Mouse (Mus musculus): Measurements from ENCODE around the gene Tmem140. TPM values are rescaled to one million over a fixed set of nuclear protein-coding genes. Genes with fewer than 3 reads are reported as not detected.

Tmem140 gene
- polyA plus RNA-seq, 1 experiment from 2014 or later = 1.1 TPM

- no peak for ATAC-seq
- H3K27me3 ChIP-seq (replicated peaks; ENCODE audit: control insufficient read depth, insufficient read depth, low read length) = no peaks in the 10 kb centered on the region
- H3K4me1 ChIP-seq (ENCODE audit: control insufficient read depth, insufficient read depth, low read depth, low read length) = peaks cover 5% of the 10 kb centered on the region
- no peak overlapping the region for H3K4me3 ChIP-seq (ENCODE audit: low read length)
- 86% methylated on average over 3 of the region's 3 CpGs for WGBS
- H3K27ac ChIP-seq (ENCODE audit: low read depth, low read length) = no peak overlapping the region
- H3K4me2 ChIP-seq (ENCODE audit: low read length) = no peak overlapping the region
- H3K36me3 ChIP-seq (ENCODE audit: control insufficient read depth, insufficient read depth, low read length) = no peaks in the 10 kb centered on the region
- H3K9ac ChIP-seq (ENCODE audit: low read depth, low read length) = no peak overlapping the region
- no peaks in the 10 kb centered on the region for H3K9me3 ChIP-seq (ENCODE audit: control insufficient read depth, low read length)
Observed at GRCm38 (mm10) chr6:34914462-34914861, 51.5 kb downstream of the Tmem140 start.

DNA sequence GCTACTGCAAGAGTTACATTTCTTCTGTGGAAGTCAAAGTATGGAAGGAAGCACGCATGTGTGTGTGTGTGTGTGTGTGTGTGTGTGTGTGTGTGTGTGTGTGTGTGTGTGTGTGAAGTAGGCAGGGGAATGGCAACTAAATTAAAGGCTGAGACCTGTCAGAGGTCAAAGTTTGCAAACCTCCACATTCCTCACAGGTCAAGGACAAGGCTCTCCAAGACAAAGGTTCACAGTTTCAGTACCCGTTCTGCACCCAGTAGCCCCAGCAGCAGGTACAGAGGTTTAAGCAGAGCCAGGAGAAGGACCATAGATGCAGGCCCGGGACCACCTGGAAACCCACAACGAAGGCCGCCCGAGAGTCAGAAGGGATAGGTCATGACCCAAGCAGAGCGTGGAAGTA is 56.2 kb downstream of the Tmem140 start:
- Histone ChIP-seq H3K4me2 (ENCODE audit: low read length) (no peak overlapping the region), H3K27me3 (replicated peaks; ENCODE audit: control insufficient read depth, insufficient read depth, low read length) (no peaks in the 10 kb centered on the region), H3K9ac (ENCODE audit: low read depth, low read length) (no peak overlapping the region), H3K27ac (ENCODE audit: low read depth, low read length) (no peak overlapping the region), H3K36me3 (ENCODE audit: control insufficient read depth, insufficient read depth, low read length) (no peaks in the 10 kb centered on the region), H3K4me1 (ENCODE audit: control insufficient read depth, insufficient read depth, low read depth, low read length) (no peaks in the 10 kb centered on the region), H3K9me3 (ENCODE audit: control insufficient read depth, low read length) (no peaks in the 10 kb centered on the region), H3K4me3 (ENCODE audit: low read length) (no peak overlapping the region)
- 90% methylated on average over 7 of the region's 7 CpGs for WGBS
- ATAC-seq = no peak

- WGBS = 58% methylated on average over 10 of the region's 10 CpGs
- H3K9ac ChIP-seq (ENCODE audit: low read depth, low read length) = no peak within 1 kb of the TSS
Observed at GRCm38 (mm10) chr6:34919956-34920355, 57.0 kb downstream of the Tmem140 start, which contains the start of gene Stra8. TSS of gene Stra8 (plus strand) at chr6:34920163.

GRCm38 (mm10) chr6:34920631-34921030 is 57.7 kb downstream of the Tmem140 start:
- ATAC-seq = no peak

More at GRCm38 (mm10) chr6:34919956-34920355, 57.0 kb downstream of the Tmem140 start, which contains the start of gene Stra8:
- H3K36me3 ChIP-seq (ENCODE audit: control insufficient read depth, insufficient read depth, low read length) = no peaks in the 10 kb centered on the region
- ATAC-seq = no peak
- no peak within 1 kb of the TSS for H3K4me2 ChIP-seq (ENCODE audit: low read length)
- no peak within 1 kb of the TSS for H3K27ac ChIP-seq (ENCODE audit: low read depth, low read length)
- no peaks in the 10 kb centered on the region for H3K4me1 ChIP-seq (ENCODE audit: control insufficient read depth, insufficient read depth, low read depth, low read length)
- no peaks in the 10 kb centered on the region for H3K9me3 ChIP-seq (ENCODE audit: control insufficient read depth, low read length)
- no peaks in the 10 kb centered on the region for H3K27me3 ChIP-seq (replicated peaks; ENCODE audit: control insufficient read depth, insufficient read depth, low read length)
- H3K4me3 ChIP-seq (ENCODE audit: low read length) = no peak within 1 kb of the TSS

DNA sequence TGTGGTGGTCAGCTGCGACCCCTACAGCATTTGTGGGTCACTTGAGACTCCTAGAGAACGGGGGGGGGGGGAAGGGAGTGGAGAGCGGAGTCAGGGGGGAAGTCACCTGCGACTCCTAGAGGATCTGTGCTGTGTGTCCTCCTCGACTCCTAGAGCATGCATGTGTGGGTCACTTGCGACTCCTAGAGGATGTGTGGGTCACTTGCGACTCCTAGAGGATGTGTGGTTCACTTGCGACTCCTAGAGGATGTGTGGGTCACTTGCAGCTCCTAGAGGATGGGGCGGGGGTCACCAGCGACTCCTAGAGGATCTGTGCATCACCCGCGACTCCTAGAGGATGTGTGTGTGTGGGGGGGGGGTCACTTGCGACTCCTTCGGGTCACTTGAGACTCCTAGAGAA is 59.0 kb downstream of the Tmem140 start:
- Histone ChIP-seq H3K4me3 (ENCODE audit: low read length) (no peak overlapping the region), H3K4me1 (ENCODE audit: control insufficient read depth, insufficient read depth, low read depth, low read length) (no peaks in the 10 kb centered on the region), H3K36me3 (ENCODE audit: control insufficient read depth, insufficient read depth, low read length) (no peaks in the 10 kb centered on the region), H3K27ac (ENCODE audit: low read depth, low read length) (no peak overlapping the region), H3K27me3 (replicated peaks; ENCODE audit: control insufficient read depth, insufficient read depth, low read length) (no peaks in the 10 kb centered on the region), H3K9ac (ENCODE audit: low read depth, low read length) (no peak overlapping the region), H3K9me3 (ENCODE audit: control insufficient read depth, low read length) (no peaks in the 10 kb centered on the region), H3K4me2 (ENCODE audit: low read length) (no peak overlapping the region)
- WGBS = 53% methylated on average over 14 of the region's 14 CpGs
- ATAC-seq = no peak

More at GRCm38 (mm10) chr6:34920631-34921030, 57.7 kb downstream of the Tmem140 start:
- H3K9me3 ChIP-seq (ENCODE audit: control insufficient read depth, low read length) = no peaks in the 10 kb centered on the region
- no peaks in the 10 kb centered on the region for H3K27me3 ChIP-seq (replicated peaks; ENCODE audit: control insufficient read depth, insufficient read depth, low read length)
- H3K4me1 ChIP-seq (ENCODE audit: control insufficient read depth, insufficient read depth, low read depth, low read length) = no peaks in the 10 kb centered on the region
- no peak overlapping the region for H3K9ac ChIP-seq (ENCODE audit: low read depth, low read length)
- H3K36me3 ChIP-seq (ENCODE audit: control insufficient read depth, insufficient read depth, low read length) = no peaks in the 10 kb centered on the region
- 97% methylated on average over 12 of the region's 12 CpGs for WGBS
- no peak overlapping the region for H3K4me3 ChIP-seq (ENCODE audit: low read length)
- no peak overlapping the region for H3K4me2 ChIP-seq (ENCODE audit: low read length)
- H3K27ac ChIP-seq (ENCODE audit: low read depth, low read length) = no peak overlapping the region

Other genes starting within 250 kb of the Tmem140 start
- 9.4 and 14.4 TPM in 2 replicates for gene Agbl3, start 82.7 kb upstream of the Tmem140 start, polyA plus RNA-seq (2015; fragmentation: Nextera tagmentation; extraction: Ambion mirVana)
- 9.7 and 9.8 TPM in 2 replicates for gene Cyren, start 14.9 kb downstream of the Tmem140 start, polyA plus RNA-seq (2015; fragmentation: Nextera tagmentation; extraction: Ambion mirVana)
- 13.9 and 14.8 TPM in 2 replicates for gene Wdr91, start 47.7 kb downstream of the Tmem140 start, polyA plus RNA-seq (2015; fragmentation: Nextera tagmentation; extraction: Ambion mirVana)
- not detected in 2 replicates for gene Stra8, start 57.0 kb downstream of the Tmem140 start, polyA plus RNA-seq (2015; fragmentation: Nextera tagmentation; extraction: Ambion mirVana)
- 0.78 and 0.92 TPM in 2 replicates for gene Slc23a4, start 125.3 kb downstream of the Tmem140 start, polyA plus RNA-seq (2015; fragmentation: Nextera tagmentation; extraction: Ambion mirVana)